Mouse (Mus musculus) Patski (cell line): Measurements from ENCODE around the gene Rab11a. TPM values are rescaled to one million over a fixed set of nuclear protein-coding genes. Genes with fewer than 3 reads are reported as not detected.
"Not testable (repeated sequence)": the region's sequence is repeated elsewhere in the genome, so short reads cannot be mapped to it uniquely, and the experiment has no call there.

Experiments used
- ATAC-seq: fragments of 100-300 bp; one replicate; pipeline ENCODE4 v1.8.0; 2021
- CTCF ChIA-PET: fragments of 350-600 bp; sonication (Branson Sonifier 250); formaldehyde crosslinking; loops from one replicate; lab custom pipeline; 2022; ENCODE audit warnings: inconsistent platforms; lab: Charles Lee
- POLR2A ChIA-PET: fragments of 350-600 bp; sonication (Branson Sonifier 250); formaldehyde crosslinking; loops from one replicate; lab custom pipeline; 2022; ENCODE audit warnings: antibody characterized with exemption, inconsistent platforms; lab: Charles Lee
- DNase-seq: peaks from one replicate; pipeline ENCODE4 v3.0.0-alpha.2; 2011; ENCODE audit warnings: low read depth, low spot score
- H3K27me3 ChIP-seq: fragments of 371-371 bp; one replicate; pipeline ENCODE4 v1.5.1; 2021
- CTCF ChIP-seq: fragments of 100-300 bp; IDR thresholded peaks from one replicate; pipeline ENCODE4 v1.5.1; 2021
- in situ Hi-C: fragments of 300-500 bp; cut with MboI; formaldehyde crosslinking; loops from 3 replicates; pipeline ENCODE4 v1.11.1; 2018; ENCODE audit warnings: low pct_unique_long_range_greater_than_20kb, mixed read lengths
- polyA plus RNA-seq: library from polyadenylated mRNA; unstranded; gene quantifications from one replicate; pipeline ENCODE4 v1.2.3, GENCODE M21; 2021

Gene Rab11a
- polyA plus RNA-seq, 1 experiment from 2014 or later, result 579 TPM

GRCm38 (mm10) chr9:64698586-64698985, 39.0 kb downstream of the Rab11a start:
- no peak for ATAC-seq
- CTCF ChIA-PET, result no interaction called here
- in situ Hi-C loops, result no loop called here
- no peak for DNase-seq
- POLR2A ChIA-PET, result no interaction called here
- no peak for TF ChIP-seq CTCF
- no peaks in the 10 kb centered on the region for H3K27me3 ChIP-seq

DNA sequence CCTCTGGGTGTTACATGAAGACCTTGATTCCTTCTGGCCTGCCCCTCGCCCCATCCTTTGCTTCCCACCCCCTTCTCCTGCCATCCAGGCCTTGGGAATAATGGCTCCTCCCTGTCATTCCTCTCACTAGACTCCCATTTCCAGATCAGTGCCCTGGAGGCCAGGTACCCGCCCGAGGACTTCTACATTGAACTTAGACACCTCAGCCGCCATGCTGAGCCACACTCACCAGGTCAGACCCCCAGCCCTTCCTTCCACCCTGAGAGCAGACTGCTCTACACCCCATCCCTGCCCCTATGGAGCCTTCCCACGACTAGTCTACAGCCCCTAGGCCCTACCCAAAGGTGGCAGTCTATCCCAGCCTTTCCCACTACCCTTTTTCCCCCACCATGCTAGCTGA, 39.9 kb downstream of the Rab11a start:
- ATAC-seq (no peak), DNase-seq (no peak)
- TF ChIP-seq CTCF, result no peak
- CTCF ChIA-PET, result interaction anchor here (1.1 kb wide), 1 partner anchor 30 kb away, joined by 4 read pairs; no protein-coding TSS in a partner anchor
- no peaks in the 10 kb centered on the region for H3K27me3 ChIP-seq
- in situ Hi-C loops, result no loop called here
- POLR2A ChIA-PET, result no interaction called here

DNA sequence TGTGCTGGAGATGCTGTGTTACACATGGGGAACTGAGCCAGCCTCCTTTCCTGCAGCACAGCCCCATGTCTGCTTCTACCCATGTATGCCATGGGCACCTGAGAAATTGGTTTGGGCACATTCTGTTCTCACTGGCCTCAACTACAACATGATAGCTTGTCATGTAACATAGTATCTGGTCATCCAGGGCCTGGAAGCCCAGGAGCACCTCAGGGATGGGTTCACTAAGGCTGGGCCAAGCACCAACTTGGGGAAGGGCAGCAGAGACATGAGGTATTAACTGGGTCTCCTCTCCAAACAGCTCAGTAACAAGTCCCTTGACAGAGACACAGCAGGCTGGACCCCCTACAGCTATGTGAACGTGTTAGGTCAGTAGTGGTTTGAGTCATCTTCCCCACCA, 40.6 kb downstream of the Rab11a start:
- H3K27me3 ChIP-seq, result no peaks in the 10 kb centered on the region
- in situ Hi-C loops, result no loop called here
- ChIA-PET POLR2A (no interaction called here), CTCF (interaction anchor here (1.1 kb wide), 1 partner anchor 30 kb away, joined by 4 read pairs; no protein-coding TSS in a partner anchor)
- DNase-seq (no peak), ATAC-seq (no peak)
- no peak for TF ChIP-seq CTCF

GRCm38 (mm10) chr9:64696404-64696803, 41.2 kb downstream of the Rab11a start:
- no peaks in the 10 kb centered on the region for H3K27me3 ChIP-seq
- CTCF ChIA-PET, result no interaction called here
- no peak for TF ChIP-seq CTCF
- POLR2A ChIA-PET, result no interaction called here
- peak; percentile 62 for DNase-seq
- in situ Hi-C loops, result no loop called here
- ATAC-seq, result no peak

- no peaks in the 10 kb centered on the region for H3K27me3 ChIP-seq
- in situ Hi-C loops, result no loop called here
- POLR2A ChIA-PET, result no interaction called here
- no peak for DNase-seq
- TF ChIP-seq CTCF, result no peak
- no peak for ATAC-seq
- CTCF ChIA-PET, result no interaction called here
These were observed 42.3 kb downstream of the Rab11a start for GRCm38 (mm10) chr9:64695266-64695665.

DNA sequence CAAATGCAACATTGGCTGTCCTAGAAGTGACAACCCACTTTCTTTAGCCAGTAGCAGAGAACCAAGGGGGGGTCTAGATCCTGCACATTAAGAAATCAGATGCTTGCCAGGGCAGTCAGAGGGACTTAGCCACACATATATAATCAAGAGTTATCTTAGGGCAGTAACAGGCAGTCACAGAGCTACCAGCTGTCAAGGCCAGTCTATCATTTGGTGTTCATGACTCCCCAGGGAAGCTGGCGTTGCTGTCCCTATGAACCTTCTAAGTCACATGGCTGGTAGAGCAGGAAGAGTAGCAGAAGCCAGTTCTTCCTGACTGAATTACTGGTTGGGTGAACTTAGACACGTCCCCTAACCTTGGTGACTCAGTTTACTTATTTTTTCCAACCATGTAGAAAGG, 44.5 kb downstream of the Rab11a start:
- in situ Hi-C loops, result no loop called here
- ATAC-seq (no peak), DNase-seq (no peak)
- ChIA-PET CTCF (no interaction called here), POLR2A (no interaction called here)
- H3K27me3 ChIP-seq, result no peaks in the 10 kb centered on the region
- TF ChIP-seq CTCF, result no peak

DNA sequence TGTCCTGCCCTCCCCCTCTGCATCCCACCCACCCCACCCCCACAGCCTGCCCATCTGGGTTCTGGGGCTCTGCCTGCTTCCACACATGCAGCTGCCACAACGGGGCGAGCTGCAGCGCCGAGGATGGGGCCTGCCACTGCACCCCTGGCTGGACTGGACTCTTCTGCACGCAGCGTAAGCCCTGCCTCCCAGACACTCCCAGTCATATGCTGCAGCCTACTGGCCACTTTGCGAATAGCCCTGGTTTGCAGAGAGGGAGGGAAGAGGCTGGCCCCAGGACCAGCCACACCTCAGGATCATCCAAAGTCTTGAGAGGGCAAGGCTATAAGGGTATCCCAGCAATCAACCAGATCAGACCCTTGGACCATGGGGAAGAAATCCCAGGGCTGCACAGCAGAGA, 46.4 kb downstream of the Rab11a start:
- no peaks in the 10 kb centered on the region for H3K27me3 ChIP-seq
- no peak for TF ChIP-seq CTCF
- ATAC-seq (no peak), DNase-seq (no peak)
- POLR2A ChIA-PET, result interaction anchor here (1.4 kb wide), 1 partner anchor 9 kb away, joined by 4 read pairs; no protein-coding TSS in a partner anchor
- CTCF ChIA-PET, result interaction anchor here (1.1 kb wide), 1 partner anchor 9 kb away, joined by 3 read pairs; no protein-coding TSS in a partner anchor
- in situ Hi-C loops, result no loop called here

DNA sequence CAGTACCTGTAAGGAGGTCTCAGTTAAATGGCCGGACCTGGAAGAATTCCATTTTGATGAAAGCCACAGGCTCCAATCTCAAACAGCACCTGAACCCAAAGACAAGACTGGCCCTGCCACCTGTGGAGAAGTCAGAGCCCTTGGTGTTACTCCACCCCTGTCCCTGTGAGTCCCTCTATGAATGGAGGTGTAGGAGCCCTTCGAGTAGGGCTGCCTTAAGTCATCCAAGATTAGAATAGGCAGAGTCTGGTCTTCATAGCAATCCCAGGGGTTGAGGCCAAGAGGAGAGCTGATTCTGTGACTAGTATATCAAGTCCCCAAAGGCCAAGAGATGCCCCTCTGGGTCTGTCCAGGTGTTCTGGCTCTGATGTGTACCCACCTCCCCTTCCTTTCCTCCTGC, 46.8 kb downstream of the Rab11a start:
- TF ChIP-seq CTCF, result no peak
- in situ Hi-C loops, result no loop called here
- ChIA-PET CTCF (interaction anchor here (1.1 kb wide), 1 partner anchor 9 kb away, joined by 3 read pairs; no protein-coding TSS in a partner anchor), POLR2A (interaction anchor here (1.4 kb wide), 1 partner anchor 9 kb away, joined by 4 read pairs; no protein-coding TSS in a partner anchor)
- H3K27me3 ChIP-seq, result no peaks in the 10 kb centered on the region
- ATAC-seq (no peak), DNase-seq (no peak)

DNA sequence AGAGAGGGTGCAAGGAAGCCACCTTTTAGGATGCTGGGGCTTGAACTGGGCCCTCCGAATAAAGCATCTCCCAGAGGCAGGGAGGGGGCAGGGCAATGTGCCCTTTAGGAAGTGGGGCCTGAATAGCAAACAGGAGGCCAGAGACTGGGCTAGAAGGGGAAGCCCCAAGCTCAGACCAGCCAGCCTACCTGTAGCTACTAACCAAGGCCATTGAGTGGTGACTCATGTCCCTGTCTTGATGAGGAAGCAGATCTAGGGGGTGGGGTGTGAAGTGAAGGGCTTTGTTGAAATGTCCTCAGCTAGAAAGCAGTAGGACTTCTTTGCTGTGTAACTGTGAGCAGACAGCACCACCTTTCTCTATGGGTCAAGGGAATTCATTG, 49.6 kb downstream of the Rab11a start:
- no peaks in the 10 kb centered on the region for H3K27me3 ChIP-seq
- in situ Hi-C loops, result no loop called here
- no peak for TF ChIP-seq CTCF
- no peak for DNase-seq
- POLR2A ChIA-PET, result interaction anchor here (1.1 kb wide), 1 partner anchor 29 kb away, joined by 3 read pairs; no protein-coding TSS in a partner anchor
- CTCF ChIA-PET, result interaction anchor here (1.7 kb wide), 1 partner anchor 13 kb away, joined by 6 read pairs; no protein-coding TSS in a partner anchor
- ATAC-seq, result no peak

GRCm38 (mm10) chr9:64687122-64688014, 50.2 kb downstream of the Rab11a start:
- ATAC-seq (no peak), DNase-seq (no peak)
- TF ChIP-seq CTCF, result no peak
- in situ Hi-C loops, result no loop called here
- ChIA-PET CTCF (interaction anchor here (1.7 kb wide), 1 partner anchor 13 kb away, joined by 6 read pairs; no protein-coding TSS in a partner anchor), POLR2A (no interaction called here)
- H3K27me3 ChIP-seq, result no peaks in the 10 kb centered on the region

DNA sequence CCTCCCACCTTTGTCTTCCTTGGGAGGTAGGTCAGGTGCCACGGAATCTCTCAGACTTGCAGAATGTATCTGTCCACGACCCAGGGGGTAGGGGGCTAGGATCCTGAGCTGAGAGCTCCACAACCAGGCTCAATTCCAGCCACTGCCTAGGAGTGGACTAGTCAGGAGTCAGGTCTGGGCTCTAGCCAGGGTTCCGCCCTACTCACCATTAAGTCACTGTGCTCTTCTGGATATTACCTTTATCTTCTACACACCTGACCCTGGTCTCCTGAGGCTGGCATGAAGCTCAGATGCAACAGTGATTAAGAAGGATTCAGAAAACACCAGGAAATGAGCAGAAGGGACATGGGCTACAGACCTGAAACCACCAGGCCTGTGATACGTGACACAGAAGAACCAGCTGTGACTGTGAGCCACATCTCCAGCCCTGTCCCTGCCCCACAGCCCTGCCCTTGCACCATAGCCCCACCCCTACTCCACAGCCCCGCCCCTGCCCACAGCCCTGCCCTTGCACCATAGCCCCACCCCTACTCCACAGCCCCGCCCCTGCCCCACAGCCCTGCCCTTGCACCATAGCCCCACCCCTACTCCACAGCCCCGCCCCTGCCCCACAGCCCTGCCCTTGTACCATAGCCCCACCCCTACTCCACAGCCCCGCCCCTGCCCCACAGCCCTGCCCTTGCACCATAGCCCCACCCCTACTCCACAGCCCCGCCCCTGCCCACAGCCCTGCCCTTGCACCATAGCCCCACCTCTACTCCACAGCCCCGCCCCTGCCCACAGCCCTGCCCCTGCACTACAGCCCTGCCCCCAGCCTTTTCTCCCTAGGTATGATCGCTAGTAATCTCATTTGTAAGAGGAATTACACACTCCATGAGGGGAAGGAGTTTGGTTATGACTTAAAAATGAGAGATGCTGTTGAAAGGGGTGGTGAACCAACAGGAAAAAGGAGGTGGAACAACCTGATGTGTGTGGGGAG, 65.9 kb downstream of the Rab11a start:
- POLR2A ChIA-PET, H3K27me3 ChIP-seq, ATAC-seq, DNase-seq, in situ Hi-C loops, CTCF ChIA-PET: not testable (repeated sequence)
